Mouse (Mus musculus): ENCODE data around the gene Srp68.
A peak's percentile ranks its signal among the peaks of the same experiment; 100 is the strongest.

Srp68 gene

GRCm38 (mm10) chr11:116201151-116201550 lies 72.9 kb downstream of the Srp68 start:
- DNase-seq: peak; percentile 48

- DNase-seq: peak; percentile 99
Measured at GRCm38 (mm10) chr11:116198639-116199531, 75.1 kb downstream of the Srp68 start, which contains the start of the genes Ten1 and Acox1. Gene Ten1 (plus strand): TSS chr11:116198855. Gene Acox1 (minus strand): TSS chr11:116199045.

DNA sequence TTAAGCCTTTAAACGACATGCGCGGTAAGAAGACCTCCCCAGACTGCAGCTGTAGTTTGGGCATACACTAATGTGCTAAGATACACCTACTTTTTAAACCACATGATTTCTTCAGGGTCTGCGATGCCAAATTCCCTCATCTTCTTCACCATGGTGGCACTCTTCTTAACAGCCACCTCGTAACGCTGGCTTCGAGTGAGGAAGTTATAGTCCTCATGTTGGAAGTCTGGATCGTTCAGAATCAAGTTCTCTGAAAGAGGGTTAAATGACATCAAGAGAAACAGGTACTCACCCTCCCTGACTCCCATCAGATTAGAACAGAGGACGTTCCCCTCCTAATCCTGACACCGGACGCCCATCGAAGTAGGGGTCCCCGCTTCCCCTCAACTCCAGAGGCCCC lies 75.9 kb downstream of the Srp68 start:
- DNase-seq: no peak

DNA sequence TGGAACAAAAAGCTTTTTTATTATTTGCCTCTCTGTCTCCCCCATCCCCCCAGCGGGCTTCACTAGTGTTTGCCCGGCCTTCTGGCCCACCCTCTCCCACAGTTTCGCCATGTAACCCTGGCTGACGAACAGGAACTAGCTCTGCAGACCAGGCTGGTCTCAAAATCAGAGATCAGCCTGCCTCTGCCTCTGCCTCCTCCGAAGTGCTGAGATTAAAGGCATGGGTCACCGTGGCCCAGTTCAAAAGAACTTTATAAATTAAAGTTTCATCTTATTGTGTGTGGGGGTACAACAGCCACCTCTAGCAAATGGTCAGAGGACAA lies 76.5 kb downstream of the Srp68 start:
- DNase-seq: no peak

- no peak for DNase-seq
Measured at GRCm38 (mm10) chr11:116196866-116197583, 77.0 kb downstream of the Srp68 start.

- DNase-seq: no peak
Measured at GRCm38 (mm10) chr11:116196336-116196735, 77.7 kb downstream of the Srp68 start.

DNA sequence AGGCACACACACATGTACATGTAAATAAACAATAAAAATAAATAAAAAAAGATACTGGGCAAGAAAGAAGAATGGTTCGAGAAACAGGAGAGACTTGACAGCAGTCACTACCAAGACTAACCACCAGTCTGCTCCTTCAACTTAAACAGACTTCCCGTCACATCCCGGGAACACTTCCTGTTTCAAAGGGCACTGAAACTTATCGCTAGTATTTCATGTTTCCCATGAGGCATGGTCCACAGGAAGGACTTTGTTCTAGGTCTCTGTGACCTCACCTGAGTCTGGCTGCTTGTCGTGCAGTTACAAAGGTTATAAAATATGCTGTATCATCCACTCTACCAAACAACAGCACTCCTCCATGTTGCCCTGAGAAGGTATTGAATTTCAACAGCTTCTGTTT lies 78.8 kb downstream of the Srp68 start:
- peak; percentile 71 for DNase-seq
